Mouse (Mus musculus) small intestine, adult 2 months (tissue): ENCODE data around the gene Gm10337.

ENCODE experiments used
- CTCF ChIP-seq: fragments of 200-500 bp; IDR thresholded peaks from 2 replicates; pipeline ENCODE4 v1.5.1; 2012; ENCODE audit warnings: low read depth, mild to moderate bottlenecking, control low read depth, inconsistent platforms, low read length, moderate library complexity, mixed read lengths; ENCODE audit not compliant: insufficient replicate concordance, insufficient read length; ENCODE audit errors: extremely low read depth
- POLR2A ChIP-seq: fragments of 200-500 bp; IDR thresholded peaks from 2 replicates; pipeline ENCODE4 v1.6.1; 2012; ENCODE audit warnings: low read depth, mild to moderate bottlenecking, control low read depth, inconsistent platforms, low read length, moderate library complexity

GRCm38 (mm10) chr15:102517631-102517975 lies 14.1 kb downstream of the Gm10337 start:
- no peak for TF ChIP-seq CTCF
- TF ChIP-seq POLR2A = peak; percentile 99
